Mouse (Mus musculus) limb, embryonic 14.5 days (tissue): ENCODE measurements around the gene Phf24. TPM values are rescaled to one million over a fixed set of nuclear protein-coding genes. Genes with fewer than 3 reads are reported as not detected.

ENCODE experiments used
- ATAC-seq: fragments of 200-750 bp; cut with Nextera tagmentation; 2 replicates; pipeline ENCODE4 v1.8.0; 2017; ENCODE audit warnings: low read depth, moderate number of reproducible peaks, moderate TSS enrichment; ENCODE audit not compliant: low FRiP score
- DNase-seq: peaks from one replicate; pipeline ENCODE4 v3.0.0-alpha.2; 2015; ENCODE audit warnings: low spot score
- H3K27ac ChIP-seq: fragments of 300-500 bp; sonication (generic); replicated peaks from 2 replicates; pipeline ENCODE4 v1.5.1; 2014; ENCODE audit warnings: low read depth, mild to moderate bottlenecking, low read length, moderate library complexity, mixed read lengths
- H3K27me3 ChIP-seq: fragments of 300-500 bp; sonication (generic); 2 replicates; pipeline ENCODE4 v1.6.1; 2014; ENCODE audit warnings: low read length, mixed read lengths; ENCODE audit not compliant: control insufficient read depth, insufficient read depth
- H3K36me3 ChIP-seq: fragments of 300-500 bp; sonication (generic); 2 replicates; pipeline ENCODE4 v1.6.1; 2014; ENCODE audit warnings: mild to moderate bottlenecking, low read length, moderate library complexity, mixed read lengths; ENCODE audit not compliant: control insufficient read depth, insufficient read depth
- H3K4me1 ChIP-seq: fragments of 300-500 bp; sonication (generic); 2 replicates; pipeline ENCODE4 v1.6.1; 2014; ENCODE audit warnings: antibody characterized with exemption, low read length, mixed read lengths; ENCODE audit not compliant: control insufficient read depth, insufficient read depth
- H3K4me2 ChIP-seq: fragments of 300-500 bp; sonication (generic); replicated peaks from 2 replicates; pipeline ENCODE4 v1.6.1; 2014; ENCODE audit warnings: low read depth, mild to moderate bottlenecking, low read length, moderate library complexity; ENCODE audit not compliant: severe bottlenecking
- H3K4me3 ChIP-seq: fragments of 300-500 bp; sonication (generic); replicated peaks from 2 replicates; pipeline ENCODE4 v1.5.1; 2014; ENCODE audit warnings: low read length
- H3K9ac ChIP-seq: fragments of 300-500 bp; sonication (generic); 2 replicates; pipeline ENCODE4 v1.6.1; 2014; ENCODE audit warnings: mild to moderate bottlenecking, low read depth, low read length, moderate library complexity; ENCODE audit not compliant: severe bottlenecking
- H3K9me3 ChIP-seq: fragments of 300-500 bp; sonication (generic); 2 replicates; pipeline ENCODE4 v1.6.1; 2016; ENCODE audit warnings: low read length; ENCODE audit not compliant: control insufficient read depth
- POLR2A ChIP-seq: fragments of 200-500 bp; IDR thresholded peaks from 2 replicates; pipeline ENCODE4 v1.8.0; 2012; ENCODE audit warnings: inconsistent platforms, mild to moderate bottlenecking, moderate library complexity, borderline replicate concordance; ENCODE audit not compliant: insufficient read depth, insufficient read length; ENCODE audit errors: extremely low read depth
- WGBS: fragments of 180-500 bp; shearing (Covaris S2); extraction: QIAGEN DNeasy Blood & Tissue Kit; methylation state at CpG from one replicate; pipeline ENCODE4 v1.1.7; 2014; 5-methylcytosine and 5-hydroxymethylcytosine counted together
- polyA plus RNA-seq, 2 experiments: library from polyadenylated mRNA; depleted of rRNA in 1 of 2; stranded (reverse) in 1 of 2; unstranded in 1 of 2; fragments of >200 nt; fragmentation: Nextera tagmentation in 1 of 2; extraction: Ambion mirVana in 1 of 2; gene quantifications; 2 replicates each; pipeline versions ENCODE4 v1.2.1 to v1.2.3; 2012 to 2014

Phf24 gene
- polyA plus RNA-seq, 2 experiments: 1.1 to 2.7 TPM

DNA sequence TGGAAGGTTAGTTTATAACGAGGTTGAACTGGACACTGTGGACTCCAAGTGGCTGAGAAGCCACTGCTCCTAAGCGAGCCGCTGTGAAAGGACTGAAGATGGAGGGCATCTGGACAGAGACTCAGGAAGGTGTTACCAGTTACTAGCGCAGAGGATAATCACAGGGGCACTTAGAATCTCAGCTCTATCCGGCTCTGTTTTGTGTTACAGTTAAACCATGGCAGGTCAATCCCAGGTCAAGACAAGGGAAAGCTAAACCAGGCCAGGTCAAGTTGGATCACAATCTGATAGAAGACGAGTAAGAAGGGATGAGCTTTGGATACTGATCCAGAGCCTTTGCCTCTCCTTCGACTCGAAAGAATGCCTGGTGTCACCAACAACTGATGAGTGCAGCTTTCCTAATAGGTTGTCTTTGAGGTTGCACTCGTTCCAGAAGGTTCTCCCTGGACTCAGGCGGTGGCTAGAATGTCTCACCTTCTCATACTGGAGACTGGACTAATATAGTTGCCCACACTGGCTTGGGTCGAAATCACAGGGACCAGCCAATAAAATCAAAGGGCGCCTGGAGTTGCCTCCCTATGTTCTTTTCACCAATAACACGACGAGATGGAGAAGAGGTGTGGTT lies 32.7 kb downstream of the Phf24 start:
- Histone ChIP-seq H3K36me3 (no peaks in the 10 kb centered on the region), H3K27me3 (peaks cover 6% of the 10 kb centered on the region; the same call in 1 of the 2 replicates), H3K4me3 (peak overlapping the region; percentile 85), H3K9ac (no peak overlapping the region), H3K4me2 (peak overlapping the region; percentile 75), H3K27ac (no peak overlapping the region), H3K4me1 (peaks cover 9% of the 10 kb centered on the region), H3K9me3 (no peaks in the 10 kb centered on the region)
- 7% methylated on average over 14 of the region's 14 CpGs for WGBS
- TF ChIP-seq POLR2A: no peak
- DNase-seq: no peak
- no peak for ATAC-seq

DNA sequence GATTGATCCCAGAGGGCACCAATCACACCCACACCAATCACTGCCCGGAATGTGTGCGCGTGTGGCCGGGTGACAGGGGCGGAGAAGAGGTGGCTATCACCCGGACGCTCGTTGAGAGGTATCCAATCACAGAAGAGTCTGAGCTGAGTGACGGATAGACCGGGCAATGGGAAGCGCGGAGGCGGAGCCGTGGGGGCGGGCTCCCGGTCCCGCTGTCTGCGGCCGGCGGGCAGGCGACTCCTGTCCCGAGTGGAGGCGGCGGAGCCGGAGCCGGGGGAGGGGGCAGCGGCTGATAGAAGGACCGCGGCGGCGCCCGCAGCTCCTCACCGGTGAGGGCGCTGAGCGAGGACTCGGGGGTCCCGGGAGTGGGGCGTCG lies 33.2 kb downstream of the Phf24 start, which contains the start of gene Dnajb5:
Gene Dnajb5 (plus strand): TSS at position 139 of the 376 bp plus-strand sequence.
- Histone ChIP-seq H3K9ac (peak within 1 kb of the TSS; percentile 89), H3K27me3 (peaks cover 6% of the 10 kb centered on the region; the same call in 1 of the 2 replicates), H3K4me3 (peak within 1 kb of the TSS; percentile 85), H3K4me2 (peak within 1 kb of the TSS; percentile 75), H3K27ac (peak within 1 kb of the TSS; percentile 86), H3K9me3 (no peaks in the 10 kb centered on the region), H3K36me3 (no peaks in the 10 kb centered on the region), H3K4me1 (peaks cover 9% of the 10 kb centered on the region)
- peak; percentile 96 for ATAC-seq
- WGBS: 2% methylated on average over 38 of the region's 39 CpGs
- peak; percentile 83 for TF ChIP-seq POLR2A
- DNase-seq: peak; percentile 94

DNA sequence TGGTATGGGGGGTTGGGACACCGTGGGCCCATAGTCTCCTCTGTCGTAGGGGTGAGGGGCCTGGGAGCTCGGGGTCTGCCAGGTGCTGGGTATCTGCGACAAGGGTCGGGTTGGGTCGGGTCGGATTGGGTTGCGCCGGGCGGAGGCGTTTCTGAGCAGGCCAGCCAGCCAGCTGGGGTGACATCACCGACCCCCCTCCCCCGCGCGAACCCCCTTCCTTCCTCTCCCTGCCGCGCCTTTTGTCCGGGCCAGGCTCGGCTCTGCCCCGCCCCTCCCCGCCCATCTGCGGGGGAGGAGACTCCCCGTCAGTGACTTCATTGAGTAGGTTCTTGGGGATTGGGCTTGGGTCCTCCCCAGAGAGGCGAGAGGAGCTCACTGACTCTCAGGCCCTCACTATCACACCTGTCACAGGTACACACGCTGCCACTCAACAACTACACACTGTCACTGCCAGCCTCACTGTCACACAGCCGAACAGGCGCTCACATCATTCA lies 33.7 kb downstream of the Phf24 start:
- Histone ChIP-seq H3K36me3 (no peaks in the 10 kb centered on the region), H3K9me3 (no peaks in the 10 kb centered on the region), H3K4me2 (peak overlapping the region; percentile 75), H3K4me3 (peak overlapping the region; percentile 85), H3K4me1 (peaks cover 9% of the 10 kb centered on the region), H3K27ac (peak overlapping the region; percentile 86), H3K9ac (peak overlapping the region; percentile 89), H3K27me3 (peaks cover 6% of the 10 kb centered on the region; the same call in 1 of the 2 replicates)
- no peak for TF ChIP-seq POLR2A
- 0% methylated on average over 18 of the region's 27 CpGs for WGBS
- DNase-seq: peak; percentile 88
- peak; percentile 86 for ATAC-seq

DNA sequence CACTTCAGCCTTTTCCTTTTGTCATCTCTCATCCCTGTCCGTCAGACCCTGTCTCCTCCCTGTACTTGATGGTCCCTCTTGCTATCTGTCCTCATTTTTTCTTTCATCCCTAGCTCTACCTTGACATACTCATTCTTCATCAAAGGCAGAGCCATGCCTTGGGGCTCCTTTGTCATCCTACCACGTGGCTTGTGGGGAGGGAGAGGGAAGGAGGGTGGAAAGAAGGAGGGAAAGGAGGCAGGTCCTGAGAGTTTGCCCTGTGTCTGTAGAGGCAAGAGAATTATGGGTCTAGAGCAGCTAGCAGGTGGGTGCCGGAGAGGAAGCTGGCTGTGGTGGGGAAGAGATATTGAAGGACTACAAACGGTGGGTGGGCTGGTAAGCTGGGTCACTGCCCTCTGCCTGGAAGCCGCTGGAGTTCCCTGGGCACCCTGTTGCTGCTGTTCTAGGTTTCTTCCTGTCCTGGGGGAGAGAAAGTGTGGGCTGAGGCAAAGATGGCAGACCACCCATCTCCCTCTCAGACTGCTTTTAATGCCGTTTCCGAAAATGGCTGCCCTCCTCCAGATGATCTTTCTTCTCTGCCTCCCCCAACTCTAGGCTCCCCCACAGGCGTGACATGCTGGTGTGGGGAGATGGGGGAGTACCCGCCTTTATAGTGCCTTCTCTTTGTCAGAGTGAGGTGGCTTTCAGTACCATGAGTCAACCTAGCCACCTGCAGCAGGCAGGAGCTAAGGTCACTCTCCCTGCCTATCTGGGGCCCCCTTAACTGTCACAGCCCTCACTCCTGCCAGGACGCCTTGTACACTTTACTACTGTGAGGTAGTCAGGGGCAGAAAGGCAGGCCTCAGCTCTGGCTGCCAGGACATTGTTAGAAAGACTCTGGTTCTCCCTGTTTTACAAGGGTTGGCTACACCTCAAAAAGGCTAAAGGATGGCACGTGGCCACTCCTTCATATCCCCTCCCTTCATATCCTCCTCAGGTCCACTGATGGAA lies 35.0 kb downstream of the Phf24 start:
- H3K4me2 ChIP-seq: no peak overlapping the region
- H3K9ac ChIP-seq: 0 out of 2 replicates have a peak overlapping the region, but pooled peaks have one; percentile 25
- no peak overlapping the region for H3K4me3 ChIP-seq
- no peak overlapping the region for H3K27ac ChIP-seq
- peaks cover 9% of the 10 kb centered on the region for H3K4me1 ChIP-seq
- WGBS: 49% methylated on average over 11 of the region's 11 CpGs
- no peaks in the 10 kb centered on the region for H3K9me3 ChIP-seq
- peaks cover 3% of the 10 kb centered on the region; the same call in 1 of the 2 replicates for H3K36me3 ChIP-seq
- peaks cover 6% of the 10 kb centered on the region; the same call in 1 of the 2 replicates for H3K27me3 ChIP-seq
- TF ChIP-seq POLR2A: no peak
- DNase-seq (no peak), ATAC-seq (no peak)

DNA sequence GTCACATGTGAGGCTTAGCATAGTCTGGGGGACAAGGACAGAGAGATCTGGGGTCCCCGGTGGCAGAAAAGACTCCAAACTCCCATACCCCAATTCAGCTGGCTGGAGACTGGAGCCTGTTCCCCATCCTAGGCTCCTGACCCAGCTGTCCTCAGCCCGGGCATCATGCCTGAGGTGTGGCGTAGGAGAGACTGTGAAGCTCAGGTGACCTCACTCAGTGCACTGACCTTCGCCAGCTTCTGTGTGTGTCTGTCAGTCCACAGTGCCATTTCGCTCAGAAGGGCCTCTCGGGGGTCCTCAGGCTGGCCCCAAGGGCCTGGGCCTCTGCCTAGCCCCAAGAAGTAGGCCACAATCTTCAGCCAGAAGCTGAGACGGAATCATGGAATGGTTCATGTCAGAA lies 36.1 kb downstream of the Phf24 start:
- ATAC-seq: no peak
- no peak for TF ChIP-seq POLR2A
- H3K27ac ChIP-seq: no peak overlapping the region
- no peak overlapping the region for H3K9ac ChIP-seq
- H3K9me3 ChIP-seq: no peaks in the 10 kb centered on the region
- 84% methylated on average over 7 of the region's 7 CpGs for WGBS
- H3K4me2 ChIP-seq: no peak overlapping the region
- no peak for DNase-seq
- H3K27me3 ChIP-seq: peaks cover 4% of the 10 kb centered on the region; the same call in 1 of the 2 replicates
- H3K4me1 ChIP-seq: peaks cover 9% of the 10 kb centered on the region
- peaks cover 13% of the 10 kb centered on the region; the same call in 1 of the 2 replicates for H3K36me3 ChIP-seq
- no peak overlapping the region for H3K4me3 ChIP-seq
